Mouse (Mus musculus) inflammation-experienced regulatory T-cells (primary cell): ENCODE data around the gene Olfr1208. TPM values are rescaled to one million over a fixed set of nuclear protein-coding genes. Genes with fewer than 3 reads are reported as not detected.

Experiments used
- polyA plus RNA-seq, 2 experiments: library from polyadenylated mRNA; unstranded; fragments of 100-300 nt; shearing (Covaris generic); gene quantifications; one replicate each; pipeline ENCODE4 v1.2.1; 2017

Gene Olfr1208
- polyA plus RNA-seq = 1 to 10 TPM in 1 of 2 experiments, not detected in 1; 1.9 TPM

DNA sequence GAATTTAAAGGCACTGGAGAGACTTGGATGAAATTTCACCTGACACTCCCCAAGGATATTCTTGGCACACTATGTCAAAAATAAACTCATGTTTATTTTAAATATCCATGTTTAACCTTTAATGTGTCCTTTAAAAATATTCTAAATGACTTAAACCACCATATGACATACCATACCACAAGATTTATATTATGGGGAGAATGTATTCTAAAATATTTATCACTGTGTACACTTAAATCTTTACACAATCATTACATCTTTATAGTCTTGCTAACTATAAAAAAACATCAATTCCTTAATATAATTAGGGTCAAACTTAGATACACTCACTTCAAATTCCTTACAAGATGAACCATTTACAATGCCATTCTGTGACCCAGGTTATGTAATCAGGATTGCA lies at the start of gene Olfr1208:
Olfr1208 (minus strand) TSS at position 101 of the 400 bp plus-strand sequence.

DNA sequence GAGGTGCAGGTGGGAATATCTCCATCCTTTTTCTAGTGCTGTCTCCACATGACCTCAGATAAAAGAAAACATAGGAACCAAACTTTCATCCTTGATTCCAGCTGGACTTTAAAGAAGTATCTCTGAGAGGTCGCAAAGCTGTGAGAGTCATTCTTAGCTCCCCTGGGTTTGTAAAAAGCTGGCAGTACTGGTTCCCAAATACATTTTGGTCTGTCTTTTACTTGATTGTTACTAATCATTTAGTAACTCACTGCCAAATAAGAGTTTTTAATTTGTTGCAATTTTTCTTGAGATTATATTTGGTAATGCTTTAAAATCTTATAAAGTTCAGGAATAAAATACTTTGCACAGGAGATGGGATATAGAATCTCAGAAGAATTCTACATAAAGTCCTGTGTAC lies 35.9 kb upstream of the Olfr1208 start, which contains the start of gene Olfr1211:
Olfr1211 (minus strand) TSS at position 101 of the 400 bp plus-strand sequence.

DNA sequence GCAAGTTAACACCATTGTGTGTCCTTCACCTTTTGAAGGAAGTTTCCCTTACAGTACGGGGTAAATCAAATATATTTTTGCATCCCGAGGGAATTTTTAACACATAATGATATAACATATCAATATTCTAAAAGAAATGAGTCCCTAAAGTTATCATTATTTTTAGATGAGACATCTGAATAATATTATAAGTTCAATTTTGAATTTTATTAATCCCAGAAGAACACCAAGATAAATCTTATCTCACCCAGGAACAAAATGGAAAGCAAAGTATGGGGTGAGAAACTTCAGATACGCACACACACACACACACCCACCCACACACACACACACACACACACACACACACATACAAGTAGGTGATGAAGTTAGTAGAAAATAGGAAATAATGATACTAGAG lies 12.9 kb upstream of the Olfr1208 start, which contains the start of gene Olfr1209:
Olfr1209 (minus strand) TSS at position 101 of the 400 bp plus-strand sequence.

DNA sequence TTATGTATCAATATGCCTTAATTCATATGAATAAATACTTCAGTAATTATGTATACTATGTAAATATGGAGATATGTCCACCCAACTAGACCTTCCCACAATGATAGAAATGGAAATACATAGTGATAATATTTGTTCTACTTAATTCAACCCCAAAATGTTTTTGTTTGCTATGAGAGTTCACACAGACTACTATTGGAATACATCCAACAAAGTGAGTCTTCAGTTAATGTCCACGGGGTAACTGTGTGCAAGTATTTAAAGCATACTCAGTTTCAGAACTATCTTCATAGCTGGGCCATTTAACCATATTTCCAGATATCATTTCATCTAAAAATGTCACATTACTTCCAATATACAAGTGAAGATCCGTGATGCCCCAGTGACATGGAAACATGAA lies 39.2 kb downstream of the Olfr1208 start, which contains the start of gene Olfr1206:
Olfr1206 (plus strand) TSS at position 301 of the 400 bp plus-strand sequence.

DNA sequence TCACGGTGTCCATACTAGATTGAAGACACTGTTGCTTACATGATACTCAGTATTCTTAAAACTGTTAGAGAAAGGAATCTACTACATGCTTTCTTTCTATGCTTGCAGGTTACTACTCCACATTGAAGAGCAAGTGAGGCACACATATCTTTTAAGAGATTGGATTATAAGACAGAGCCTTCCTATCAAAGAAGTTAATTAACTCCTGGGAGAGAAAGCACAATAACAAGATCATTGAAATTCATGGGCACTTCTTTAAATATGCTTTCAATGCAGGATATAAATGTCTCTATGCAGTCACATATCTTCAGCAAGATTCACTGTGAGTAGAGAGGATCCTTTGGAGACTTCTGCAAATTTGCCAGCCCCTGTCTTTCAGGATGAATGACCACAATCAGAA lies 53.1 kb downstream of the Olfr1208 start, which contains the start of gene Olfr1204:
Olfr1204 (plus strand) TSS at position 301 of the 400 bp plus-strand sequence.

Other genes starting within 250 kb of the Olfr1208 start
- under 1 TPM; 0.16 to 0.23 TPM for gene Olfr1193, start 226.7 kb downstream of the Olfr1208 start, polyA plus RNA-seq
- gene Olfr1195, start 213.1 kb downstream of the Olfr1208 start, polyA plus RNA-seq = under 1 TPM; 0.28 to 0.33 TPM
- gene Olfr1196, start 197.7 kb downstream of the Olfr1208 start, polyA plus RNA-seq = not detected
- gene Olfr1197, start 169.9 kb downstream of the Olfr1208 start, polyA plus RNA-seq = 1 to 10 TPM in 1 of 2 experiments, not detected in 1; 1.5 TPM
- gene Olfr1198, start 150.9 kb downstream of the Olfr1208 start, polyA plus RNA-seq = under 1 TPM in 1 of 2 experiments, not detected in 1; 0.12 TPM
- gene Olfr1199, start 141.8 kb downstream of the Olfr1208 start, polyA plus RNA-seq = not detected
- not detected for gene Olfr1200, start 131.8 kb downstream of the Olfr1208 start, polyA plus RNA-seq
- not detected for gene Olfr1201, start 109.3 kb downstream of the Olfr1208 start, polyA plus RNA-seq
- under 1 TPM in 1 of 2 experiments, not detected in 1; 0.04 TPM for gene Olfr1202, start 87.8 kb downstream of the Olfr1208 start, polyA plus RNA-seq
- 1 to 10 TPM in 1 of 2 experiments, under 1 TPM in 1; 0.17 to 1.2 TPM for gene Olfr1205, start 72.6 kb downstream of the Olfr1208 start, polyA plus RNA-seq
- under 1 TPM in 1 of 2 experiments, not detected in 1; 0.06 TPM for gene Olfr1204, start 53.0 kb downstream of the Olfr1208 start, polyA plus RNA-seq
- under 1 TPM in 1 of 2 experiments, not detected in 1; 0.61 TPM for gene Olfr1206, start 39.1 kb downstream of the Olfr1208 start, polyA plus RNA-seq
- under 1 TPM; 0.04 to 0.37 TPM for gene Olfr1209, start 12.8 kb upstream of the Olfr1208 start, polyA plus RNA-seq
- gene Olfr1211, start 35.8 kb upstream of the Olfr1208 start, polyA plus RNA-seq = not detected
- under 1 TPM in 1 of 2 experiments, not detected in 1; 0.16 TPM for gene Olfr1212, start 51.7 kb upstream of the Olfr1208 start, polyA plus RNA-seq
- gene Gm13762, start 78.0 kb upstream of the Olfr1208 start, polyA plus RNA-seq = not detected
- gene Olfr1214, start 90.3 kb upstream of the Olfr1208 start, polyA plus RNA-seq = under 1 TPM in 1 of 2 experiments, not detected in 1; 0.23 TPM
- under 1 TPM; 0.49 to 0.53 TPM for gene Olfr1215, start 104.7 kb upstream of the Olfr1208 start, polyA plus RNA-seq
- gene Olfr1216, start 116.0 kb upstream of the Olfr1208 start, polyA plus RNA-seq = not detected
- gene Olfr1217, start 129.8 kb upstream of the Olfr1208 start, polyA plus RNA-seq = under 1 TPM; 0.07 to 0.11 TPM
- gene Olfr1218, start 158.9 kb upstream of the Olfr1208 start, polyA plus RNA-seq = not detected
- not detected for gene Olfr1219, start 181.2 kb upstream of the Olfr1208 start, polyA plus RNA-seq
- under 1 TPM; 0.08 to 0.62 TPM for gene Olfr1220, start 204.5 kb upstream of the Olfr1208 start, polyA plus RNA-seq
- gene Olfr1221, start 215.0 kb upstream of the Olfr1208 start, polyA plus RNA-seq = not detected
- gene Olfr1222, start 230.7 kb upstream of the Olfr1208 start, polyA plus RNA-seq = not detected
- gene Olfr1223, start 249.2 kb upstream of the Olfr1208 start, polyA plus RNA-seq = under 1 TPM in 1 of 2 experiments, not detected in 1; 0.30 TPM